Mouse (Mus musculus): ENCODE data around the gene Rap1b. TPM values are rescaled to one million over a fixed set of nuclear protein-coding genes. Genes with fewer than 3 reads are reported as not detected.

Gene Rap1b
- total and polyA plus RNA-seq, 2 experiments from 2014 or later = 66.0 to 140 TPM

GRCm38 (mm10) chr10:117783786-117784420 is 61.9 kb downstream of the Rap1b start:
- H3K27ac ChIP-seq (ENCODE audit: low read depth, low read length) = no peak overlapping the region
- H3K9me3 ChIP-seq (ENCODE audit: low read length) = no peaks in the 10 kb centered on the region
- no peak for TF ChIP-seq CTCF (IDR thresholded peaks at IDR 0.05)
- WGBS = 98% methylated on average over 13 of the region's 13 CpGs
- no peak overlapping the region for H3K4me3 ChIP-seq (ENCODE audit: low read depth, low read length)
- H3K4me1 ChIP-seq (ENCODE audit: insufficient read depth, low read length) = no peaks in the 10 kb centered on the region
- no peak overlapping the region for H3K9ac ChIP-seq (replicated peaks; ENCODE audit: low read length, poor library complexity, severe bottlenecking)
- DNase-seq (ENCODE audit: low spot score) (no peak), ATAC-seq (ENCODE audit: low FRiP score) (no peak)
- H3K27me3 ChIP-seq (ENCODE audit: insufficient read depth, low read length) = no peaks in the 10 kb centered on the region
- H3K36me3 ChIP-seq (ENCODE audit: insufficient read depth, low read length) = peaks cover 39% of the 10 kb centered on the region
- H3K4me2 ChIP-seq (ENCODE audit: low read depth, low read length, poor library complexity, severe bottlenecking) = no peak overlapping the region

- Histone ChIP-seq H3K4me3 (ENCODE audit: low read depth, low read length) (no peak overlapping the region), H3K4me1 (ENCODE audit: insufficient read depth, low read length) (no peaks in the 10 kb centered on the region), H3K4me2 (ENCODE audit: low read depth, low read length, poor library complexity, severe bottlenecking) (no peak overlapping the region), H3K9ac (replicated peaks; ENCODE audit: low read length, poor library complexity, severe bottlenecking) (no peak overlapping the region), H3K27ac (ENCODE audit: low read depth, low read length) (no peak overlapping the region), H3K9me3 (ENCODE audit: low read length) (no peaks in the 10 kb centered on the region), H3K27me3 (ENCODE audit: insufficient read depth, low read length) (no peaks in the 10 kb centered on the region), H3K36me3 (ENCODE audit: insufficient read depth, low read length) (peaks cover 45% of the 10 kb centered on the region)
- TF ChIP-seq CTCF (IDR thresholded peaks at IDR 0.05) = no peak
- no peak for ATAC-seq (ENCODE audit: low FRiP score)
- no peak for DNase-seq (ENCODE audit: low spot score)
- 97% methylated on average over 14 of the region's 14 CpGs for WGBS
Measured at GRCm38 (mm10) chr10:117782491-117783260, 63.2 kb downstream of the Rap1b start.

DNA sequence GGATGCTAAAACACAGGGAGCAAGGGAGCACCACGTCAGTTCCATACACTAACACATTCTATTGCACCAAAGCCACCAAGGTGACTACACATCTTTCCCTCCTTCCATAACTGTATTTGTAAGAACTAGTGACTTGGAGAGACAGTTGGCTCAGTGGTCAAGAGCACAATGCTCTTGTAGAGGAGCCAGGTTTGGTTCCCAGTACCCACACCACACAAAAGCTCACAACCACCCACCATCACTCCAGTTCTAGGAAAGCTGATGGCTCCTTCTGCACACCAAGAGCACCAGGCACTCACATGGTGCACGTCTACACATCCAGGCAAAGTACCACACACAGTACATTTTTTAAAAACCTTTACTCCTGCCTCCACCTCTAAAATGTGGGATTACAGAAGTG is 63.8 kb downstream of the Rap1b start:
- TF ChIP-seq CTCF (IDR thresholded peaks at IDR 0.05) = no peak
- DNase-seq (ENCODE audit: low spot score) (no peak), ATAC-seq (ENCODE audit: low FRiP score) (no peak)
- peaks cover 45% of the 10 kb centered on the region for H3K36me3 ChIP-seq (ENCODE audit: insufficient read depth, low read length)
- no peaks in the 10 kb centered on the region for H3K4me1 ChIP-seq (ENCODE audit: insufficient read depth, low read length)
- H3K4me2 ChIP-seq (ENCODE audit: low read depth, low read length, poor library complexity, severe bottlenecking) = no peak overlapping the region
- 91% methylated on average over 2 of the region's 2 CpGs for WGBS
- no peak overlapping the region for H3K27ac ChIP-seq (ENCODE audit: low read depth, low read length)
- no peak overlapping the region for H3K9ac ChIP-seq (replicated peaks; ENCODE audit: low read length, poor library complexity, severe bottlenecking)
- no peaks in the 10 kb centered on the region for H3K27me3 ChIP-seq (ENCODE audit: insufficient read depth, low read length)
- H3K4me3 ChIP-seq (ENCODE audit: low read depth, low read length) = no peak overlapping the region
- no peaks in the 10 kb centered on the region for H3K9me3 ChIP-seq (ENCODE audit: low read length)

GRCm38 (mm10) chr10:117781021-117781725 is 64.7 kb downstream of the Rap1b start:
- Histone ChIP-seq H3K4me1 (ENCODE audit: insufficient read depth, low read length) (no peaks in the 10 kb centered on the region), H3K4me3 (ENCODE audit: low read depth, low read length) (no peak overlapping the region), H3K36me3 (ENCODE audit: insufficient read depth, low read length) (peaks cover 47% of the 10 kb centered on the region), H3K9ac (replicated peaks; ENCODE audit: low read length, poor library complexity, severe bottlenecking) (no peak overlapping the region), H3K9me3 (ENCODE audit: low read length) (no peaks in the 10 kb centered on the region), H3K27me3 (ENCODE audit: insufficient read depth, low read length) (no peaks in the 10 kb centered on the region), H3K4me2 (ENCODE audit: low read depth, low read length, poor library complexity, severe bottlenecking) (no peak overlapping the region), H3K27ac (ENCODE audit: low read depth, low read length) (no peak overlapping the region)
- WGBS = 96% methylated on average over 17 of the region's 17 CpGs
- ATAC-seq (ENCODE audit: low FRiP score) (no peak), DNase-seq (ENCODE audit: low spot score) (no peak)
- TF ChIP-seq CTCF (IDR thresholded peaks at IDR 0.05) = no peak

DNA sequence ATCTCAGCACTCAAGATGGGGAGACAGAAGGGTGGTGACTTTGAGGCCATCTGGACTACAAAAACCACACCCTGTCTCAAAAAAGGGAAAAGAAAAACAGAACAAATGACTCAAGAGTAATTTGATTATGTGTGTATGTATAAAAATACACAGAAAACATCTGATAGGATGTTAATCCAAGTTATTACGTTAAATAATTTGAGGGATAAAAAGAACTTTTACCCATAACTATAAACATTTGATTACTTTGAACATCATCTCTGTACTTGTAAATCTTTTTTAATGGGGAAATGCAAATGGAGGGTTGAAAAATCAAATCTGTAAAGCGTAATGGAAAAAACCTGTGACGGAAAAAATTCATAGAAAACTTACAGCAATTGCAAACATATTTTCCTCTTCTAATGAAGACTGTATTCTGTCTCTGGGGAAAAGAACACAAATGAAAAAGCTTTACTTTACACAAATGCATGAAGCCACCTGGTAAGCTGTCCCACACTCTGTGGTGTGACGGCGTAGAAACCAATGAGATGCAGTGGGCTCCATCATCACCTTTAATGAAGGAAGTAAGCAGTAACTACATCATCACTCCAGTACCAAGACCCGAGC is 65.4 kb downstream of the Rap1b start:
- no peaks in the 10 kb centered on the region for H3K4me1 ChIP-seq (ENCODE audit: insufficient read depth, low read length)
- no peak overlapping the region for H3K9ac ChIP-seq (replicated peaks; ENCODE audit: low read length, poor library complexity, severe bottlenecking)
- ATAC-seq (ENCODE audit: low FRiP score) (no peak), DNase-seq (ENCODE audit: low spot score) (no peak)
- no peaks in the 10 kb centered on the region for H3K27me3 ChIP-seq (ENCODE audit: insufficient read depth, low read length)
- no peak overlapping the region for H3K4me3 ChIP-seq (ENCODE audit: low read depth, low read length)
- peaks cover 51% of the 10 kb centered on the region for H3K36me3 ChIP-seq (ENCODE audit: insufficient read depth, low read length)
- WGBS = 95% methylated on average over 6 of the region's 6 CpGs
- no peaks in the 10 kb centered on the region for H3K9me3 ChIP-seq (ENCODE audit: low read length)
- H3K27ac ChIP-seq (ENCODE audit: low read depth, low read length) = no peak overlapping the region
- H3K4me2 ChIP-seq (ENCODE audit: low read depth, low read length, poor library complexity, severe bottlenecking) = no peak overlapping the region
- no peak for TF ChIP-seq CTCF (IDR thresholded peaks at IDR 0.05)
